Mouse (Mus musculus): ENCODE data around the gene Grip2. TPM values are rescaled to one million over a fixed set of nuclear protein-coding genes. Genes with fewer than 3 reads are reported as not detected.
A peak's percentile ranks its signal among the peaks of the same experiment; 100 is the strongest.

The Grip2 gene
- total RNA-seq, 2 experiments from 2014 or later: 10.2 to 21.4 TPM

DNA sequence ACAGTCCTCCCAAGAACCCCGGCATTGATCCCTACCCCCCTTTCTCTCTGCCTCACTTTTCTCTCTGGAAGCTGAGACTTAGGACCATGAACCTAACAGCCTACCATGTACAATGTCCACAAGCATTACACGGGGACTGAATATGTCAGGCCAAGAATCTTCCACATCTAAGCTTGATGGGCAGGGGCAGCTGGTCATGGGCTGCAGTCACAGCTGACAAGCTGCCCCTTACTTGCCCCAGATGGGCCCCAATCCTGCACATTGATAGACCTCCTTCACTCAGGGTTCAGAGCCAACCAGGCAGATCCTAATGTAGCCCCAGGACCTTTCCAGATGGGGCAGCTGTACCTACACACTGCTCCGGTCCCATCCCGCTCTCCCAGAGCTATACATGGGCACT, 30.3 kb downstream of the Grip2 start:
- intact Hi-C loops (cut with DNase I): no loop called here
- DNase-seq: no peak

DNA sequence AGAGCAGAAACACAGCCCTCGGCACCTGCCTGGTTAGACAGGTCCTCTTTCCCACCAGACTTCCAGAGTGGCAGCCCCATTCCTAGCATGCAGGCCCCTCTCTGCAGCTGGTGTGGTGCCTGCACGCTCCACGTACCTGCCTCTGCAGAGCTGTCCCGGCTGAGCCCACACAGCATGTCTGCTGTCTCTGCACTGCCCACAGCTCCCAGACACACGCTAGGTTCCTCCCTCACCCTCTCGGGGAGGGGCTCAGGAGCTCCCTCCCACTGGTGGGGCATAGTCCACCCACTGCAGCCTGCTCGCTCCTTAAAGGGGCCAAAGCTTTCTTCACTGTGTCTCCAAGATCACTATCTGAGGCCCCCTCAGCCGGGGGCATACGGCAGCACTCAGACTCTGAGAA, 31.0 kb downstream of the Grip2 start:
- peak; percentile 58 to 59 for DNase-seq
- intact Hi-C loops (cut with DNase I): no loop called here

DNA sequence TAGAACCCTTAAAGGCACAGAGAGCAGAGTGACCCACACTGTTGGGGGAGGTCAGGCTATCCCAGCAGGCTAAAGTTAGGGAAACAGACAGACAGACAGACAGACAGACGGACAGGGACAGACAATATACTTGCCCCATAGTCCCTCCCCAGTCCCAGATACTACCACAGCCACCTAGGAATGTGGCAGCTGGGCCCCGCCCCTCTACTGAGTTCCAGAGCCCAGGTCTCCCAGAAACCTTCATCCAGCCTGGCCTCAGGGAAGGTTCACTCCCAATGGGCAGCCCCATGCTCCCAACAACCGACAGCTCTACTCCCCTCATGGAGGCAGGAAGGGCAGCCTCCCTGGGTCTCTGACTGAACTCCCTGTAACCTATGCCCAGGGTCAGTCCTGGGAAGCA, 31.4 kb downstream of the Grip2 start:
- intact Hi-C loops (cut with DNase I): no loop called here
- DNase-seq: no peak

DNA sequence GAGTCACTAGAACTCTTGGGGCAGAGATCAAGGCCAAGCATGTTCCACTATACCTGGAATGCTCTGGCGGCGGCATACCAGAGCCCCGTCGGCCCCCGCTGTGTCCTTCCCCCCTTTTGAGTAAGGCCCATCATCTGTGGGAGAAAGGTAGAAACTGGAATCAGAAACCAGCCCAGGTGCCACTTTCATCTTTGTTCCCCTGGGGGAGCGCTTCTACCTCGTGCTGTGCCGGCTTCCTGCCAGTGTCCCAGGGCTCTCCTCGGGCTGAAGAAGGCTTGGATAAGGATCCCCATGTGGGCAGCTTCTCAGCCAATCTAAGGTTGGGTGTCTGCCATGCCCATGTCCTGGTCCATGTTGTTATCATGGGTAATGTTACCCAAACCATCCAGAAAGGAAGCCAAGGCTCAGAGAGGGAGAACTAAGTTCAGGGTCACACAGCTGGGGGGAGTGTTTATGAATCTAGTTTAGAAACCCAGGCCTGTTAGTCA, 38.7 kb downstream of the Grip2 start:
- intact Hi-C loops (cut with DNase I): no loop called here

DNA sequence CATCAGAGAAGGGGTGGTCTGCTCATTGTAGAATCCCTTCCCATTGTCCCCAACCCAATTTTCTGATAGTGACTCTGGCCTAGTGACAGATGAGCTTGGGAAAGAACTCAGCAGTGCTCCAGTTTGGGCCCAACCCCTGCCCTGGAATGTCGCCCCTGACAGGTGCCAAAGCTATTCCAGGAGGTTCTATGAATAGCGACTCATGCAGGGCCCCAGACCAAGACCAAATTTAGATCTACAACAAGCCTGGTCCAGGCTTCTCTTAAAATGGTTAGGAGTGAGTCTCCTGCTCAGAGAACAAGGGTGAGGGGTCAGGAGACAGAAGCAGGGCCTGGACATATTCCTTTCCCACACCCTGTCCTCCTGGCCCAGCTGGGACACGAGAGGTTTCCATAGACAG, 42.0 kb downstream of the Grip2 start:
- peak; percentile 86 to 88 for DNase-seq
- intact Hi-C loops (cut with DNase I): no loop called here

More for the DNA sequence above, 38.7 kb downstream of the Grip2 start:
- DNase-seq: peak in 1 of 2 experiments; percentile 57

DNA sequence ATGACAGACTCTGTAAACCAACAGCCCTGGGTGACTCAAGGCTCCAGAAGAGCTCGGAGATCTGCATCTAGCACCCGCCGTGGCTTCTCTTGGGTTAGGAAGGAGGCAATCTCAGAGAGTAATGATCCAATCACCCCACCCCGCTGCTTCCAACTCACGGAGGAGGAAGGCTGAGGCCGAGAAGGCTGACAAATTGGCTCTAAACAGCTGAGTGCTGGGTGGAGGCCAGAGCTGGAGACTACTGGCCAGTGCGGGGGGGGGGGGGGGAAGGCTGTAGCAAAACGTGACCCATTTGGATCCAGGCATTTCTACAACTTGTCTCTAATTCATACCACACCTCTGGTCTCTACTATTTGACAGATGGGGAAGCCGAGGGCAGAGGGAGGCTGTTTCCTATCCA, 47.8 kb downstream of the Grip2 start:
- no peak for DNase-seq

DNA sequence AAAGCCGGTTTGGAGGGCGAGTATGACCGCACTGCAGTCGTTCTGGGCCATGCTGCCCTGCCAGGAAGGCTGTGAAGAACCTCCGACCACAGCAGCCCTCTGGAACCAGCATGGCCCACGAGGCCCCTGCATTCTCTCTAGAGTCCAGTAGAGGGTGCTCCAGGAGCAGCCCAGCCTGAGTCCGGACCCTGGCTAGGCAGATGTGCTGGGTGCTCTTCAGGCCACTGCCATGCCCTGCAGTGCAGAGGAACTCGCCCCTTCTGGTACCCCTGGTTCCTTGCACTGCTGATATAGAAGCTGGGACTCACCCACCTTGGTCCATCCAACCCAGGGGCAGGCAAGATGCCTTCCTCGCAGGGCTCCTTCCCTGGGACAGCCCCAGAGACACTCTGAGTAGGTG, 50.5 kb downstream of the Grip2 start:
- intact Hi-C loops (cut with DNase I): loop anchor here (1.0 to 2.0 kb wide), 2 partner anchors 76 to 290 kb away; no protein-coding TSS in a partner anchor
- DNase-seq: peak; percentile 74 to 80

More for the DNA sequence above, 47.8 kb downstream of the Grip2 start:
- intact Hi-C loops (cut with DNase I): no loop called here

DNA sequence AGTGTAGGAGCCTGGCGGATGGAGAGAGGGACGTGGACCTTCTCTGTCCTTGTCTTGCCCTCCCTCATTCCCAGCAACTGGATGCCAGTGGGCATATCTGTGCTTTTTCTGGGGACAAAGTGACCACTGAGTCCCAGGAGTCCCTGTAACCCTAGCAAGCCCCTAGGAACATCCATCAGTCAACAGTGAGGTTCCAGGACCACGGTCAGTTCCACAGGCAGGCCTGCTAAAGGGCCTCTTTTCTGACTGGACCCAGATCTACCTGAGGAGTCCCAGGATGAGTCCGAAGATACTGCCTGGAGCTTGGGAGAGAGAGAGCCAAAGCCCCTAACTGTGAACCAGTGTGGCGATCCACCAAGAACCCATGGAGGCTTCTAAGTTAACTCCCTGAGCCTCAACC, 53.1 kb downstream of the Grip2 start:
- intact Hi-C loops (cut with DNase I): no loop called here
- DNase-seq: no peak

DNA sequence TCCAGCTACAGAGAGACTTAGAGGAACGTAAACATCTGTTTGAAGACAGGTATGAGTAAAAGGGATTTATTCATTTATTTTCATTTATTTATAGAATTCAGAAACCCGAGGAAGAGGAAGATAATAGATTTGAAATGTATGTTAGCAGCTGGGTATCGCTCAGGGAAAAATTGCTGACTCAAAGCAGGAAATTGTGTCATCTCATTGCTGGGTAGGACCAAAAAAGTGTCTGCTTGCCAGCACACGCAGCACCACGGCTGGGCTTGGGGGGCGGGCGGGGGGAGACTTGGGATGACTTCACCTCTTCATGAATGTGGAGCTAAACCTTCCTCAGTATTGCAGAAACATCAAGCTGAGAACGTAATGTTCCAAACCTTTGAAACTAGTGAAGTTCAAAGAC, 59.5 kb downstream of the Grip2 start:
- intact Hi-C loops (cut with DNase I): no loop called here
- no peak for DNase-seq

DNA sequence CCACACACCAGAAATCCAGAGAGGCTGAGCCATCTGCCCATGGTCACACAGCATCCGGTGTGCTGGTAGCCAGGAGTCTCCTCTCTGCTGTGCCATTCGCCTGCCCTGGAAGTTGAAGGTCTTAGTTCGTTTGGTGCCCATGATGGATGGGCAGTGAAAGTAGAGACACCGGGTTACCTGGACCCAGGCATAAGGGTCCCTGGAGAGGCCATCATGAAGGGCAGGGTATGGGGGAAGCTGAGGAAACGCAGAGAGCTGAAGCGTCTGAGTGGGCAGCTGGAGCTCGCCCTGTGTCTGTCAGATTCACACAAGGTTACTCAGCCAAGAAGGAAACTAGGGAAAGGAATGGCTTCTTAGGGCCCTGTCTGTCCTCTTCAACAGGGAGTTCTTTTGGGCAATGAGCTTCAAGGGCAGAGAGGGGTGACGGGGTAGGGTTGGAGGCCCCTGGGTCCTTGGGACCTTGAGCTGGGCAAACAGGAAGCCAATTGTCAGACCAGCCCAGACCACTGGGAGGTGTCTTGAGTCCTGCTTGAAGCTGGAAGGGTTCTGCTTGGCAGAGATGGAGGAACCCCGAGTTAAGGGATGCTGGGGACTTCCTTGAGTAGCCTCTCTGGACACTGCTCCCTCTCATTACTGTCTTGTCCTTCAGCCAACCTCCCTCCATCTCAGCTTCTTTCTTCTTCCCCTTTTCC, 64.9 kb downstream of the Grip2 start:
- intact Hi-C loops (cut with DNase I): no loop called here
- no peak for DNase-seq

DNA sequence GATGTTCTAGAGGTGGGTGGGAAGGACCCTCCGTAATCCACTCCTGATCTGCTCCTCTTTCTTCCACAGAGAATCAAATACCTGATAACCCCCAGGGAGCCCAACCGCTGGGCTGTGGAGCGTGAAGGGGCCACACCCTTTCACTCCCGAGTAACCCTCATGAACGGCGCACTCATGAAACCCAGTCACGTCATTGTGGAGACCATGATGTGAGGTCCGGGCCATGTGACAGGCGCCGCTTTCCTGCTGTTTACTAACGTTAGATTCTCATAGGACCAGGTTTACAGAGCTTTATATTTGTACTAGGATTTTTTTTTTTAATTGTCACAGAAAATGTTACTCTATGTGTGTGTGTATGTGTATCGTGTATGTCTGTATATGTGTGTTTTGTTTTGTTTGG, 72.2 kb downstream of the Grip2 start:
- intact Hi-C loops (cut with DNase I): no loop called here

DNA sequence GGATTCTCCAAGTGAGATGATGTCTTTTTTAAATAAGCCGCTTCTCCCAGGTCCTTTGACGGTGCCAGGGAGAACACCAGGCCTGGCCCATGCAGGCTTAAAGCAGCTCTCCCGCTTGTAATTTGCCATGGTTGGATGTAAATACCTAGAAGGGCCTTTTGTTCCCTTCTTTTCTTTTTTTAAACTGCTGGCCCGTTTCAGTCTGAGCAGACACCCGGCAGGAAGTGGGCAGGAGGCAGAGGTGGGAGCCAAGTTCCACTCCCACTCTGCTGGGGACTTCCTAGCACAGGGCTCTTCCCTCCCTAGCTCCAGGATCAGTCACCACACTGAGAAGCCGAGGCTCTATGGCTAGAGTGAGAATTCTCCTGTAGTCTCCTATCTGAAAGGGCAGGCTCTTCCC, 73.0 kb downstream of the Grip2 start:
- intact Hi-C loops (cut with DNase I): no loop called here

More for the DNA sequence above, 72.2 kb downstream of the Grip2 start:
- no peak for DNase-seq

DNA sequence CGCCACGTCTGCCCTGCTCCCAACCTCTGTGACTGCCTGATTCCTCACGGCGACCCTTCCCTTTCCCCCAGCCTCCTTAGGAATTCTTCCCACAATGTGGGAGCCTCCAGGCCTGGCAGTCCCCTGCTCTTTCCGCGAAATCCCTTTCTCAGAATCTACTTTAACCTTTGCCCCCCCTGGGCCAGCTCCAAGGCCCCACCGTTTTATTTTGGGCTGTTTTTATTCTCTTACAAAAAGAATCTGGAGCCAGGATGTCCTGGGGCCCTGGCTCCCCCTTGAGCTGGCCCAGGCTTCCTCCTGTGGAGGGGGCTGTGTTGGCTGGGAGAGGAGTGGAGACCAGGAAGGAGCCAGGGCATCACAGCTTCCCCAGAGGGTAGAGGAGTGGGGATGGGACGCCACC, 74.2 kb downstream of the Grip2 start:
- intact Hi-C loops (cut with DNase I): no loop called here
- peak; percentile 35 to 39 for DNase-seq

More for the DNA sequence above, 73.0 kb downstream of the Grip2 start:
- DNase-seq: no peak

DNA sequence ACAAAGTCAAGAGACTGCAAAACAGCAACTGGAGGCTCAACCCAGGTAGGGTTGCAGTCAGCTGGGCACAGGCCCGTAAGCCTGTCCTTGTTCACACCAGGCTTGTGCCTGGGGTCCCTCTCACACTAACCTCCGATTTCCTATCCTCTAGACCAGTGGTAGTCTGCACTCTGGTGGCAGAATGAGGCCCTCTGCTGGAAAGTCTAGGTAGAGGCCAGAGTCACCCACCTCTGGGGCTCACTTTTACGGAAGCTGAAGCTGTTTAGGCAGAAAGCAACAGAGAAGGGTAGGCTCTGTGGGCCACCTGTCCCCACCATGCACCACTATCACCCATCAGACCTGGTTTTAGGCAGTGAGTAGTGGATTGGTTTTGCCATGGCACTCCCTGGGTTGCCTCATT, 76.1 kb downstream of the Grip2 start:
- intact Hi-C loops (cut with DNase I): no loop called here
- DNase-seq: peak in 1 of 2 experiments; percentile 46

DNA sequence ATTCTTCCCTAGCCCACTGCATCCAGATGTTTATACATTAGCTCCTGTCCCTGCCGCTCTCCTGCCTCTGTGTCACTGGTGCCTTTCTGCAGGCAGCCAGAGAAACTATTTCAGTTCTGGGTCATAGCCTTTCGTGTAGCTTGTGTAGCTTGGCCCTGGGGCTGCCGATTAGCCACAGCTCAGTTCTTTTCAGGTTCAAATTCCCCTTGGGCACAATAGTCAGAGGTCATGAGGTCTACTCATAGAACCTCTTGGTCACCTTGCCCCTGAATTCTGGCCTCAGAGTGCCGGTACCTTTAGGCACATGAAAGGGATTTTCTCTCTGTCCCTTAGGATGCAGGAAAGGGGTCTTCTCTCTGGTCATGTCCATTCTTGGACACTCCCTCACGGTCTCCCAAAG, 80.3 kb downstream of the Grip2 start:
- DNase-seq: no peak
- intact Hi-C loops (cut with DNase I): no loop called here

DNA sequence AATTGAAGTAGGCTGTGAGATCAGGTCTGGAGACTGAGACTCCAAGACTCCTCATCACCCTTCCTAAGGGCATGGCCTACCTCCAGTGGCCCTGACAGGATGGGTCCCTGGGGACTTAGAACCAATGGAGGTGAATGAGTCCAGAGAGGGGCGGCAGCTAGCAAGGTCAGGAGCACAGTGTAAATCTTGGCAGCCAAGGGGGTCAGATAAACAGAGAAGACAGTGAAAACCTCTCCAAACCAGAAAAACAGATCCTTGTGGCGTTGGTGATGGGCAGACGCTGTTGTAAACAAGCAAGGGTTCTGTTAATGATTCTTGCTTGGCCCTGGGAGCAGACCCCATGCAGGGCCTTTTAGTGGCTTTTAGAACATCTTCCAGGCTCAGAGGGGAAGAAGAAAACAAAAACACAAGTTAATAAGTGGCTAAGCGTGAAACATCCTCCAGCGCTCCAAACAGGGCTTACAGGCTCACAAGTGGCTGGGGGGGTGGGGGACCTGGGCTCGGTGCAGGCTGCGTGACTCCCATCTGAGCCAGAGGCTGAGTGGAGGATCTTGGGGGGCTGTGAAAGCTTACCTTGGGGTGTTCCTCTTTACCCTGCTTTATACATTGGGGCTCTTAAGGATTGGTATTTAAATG, 81.0 kb downstream of the Grip2 start:
- intact Hi-C loops (cut with DNase I): no loop called here
- no peak for DNase-seq

DNA sequence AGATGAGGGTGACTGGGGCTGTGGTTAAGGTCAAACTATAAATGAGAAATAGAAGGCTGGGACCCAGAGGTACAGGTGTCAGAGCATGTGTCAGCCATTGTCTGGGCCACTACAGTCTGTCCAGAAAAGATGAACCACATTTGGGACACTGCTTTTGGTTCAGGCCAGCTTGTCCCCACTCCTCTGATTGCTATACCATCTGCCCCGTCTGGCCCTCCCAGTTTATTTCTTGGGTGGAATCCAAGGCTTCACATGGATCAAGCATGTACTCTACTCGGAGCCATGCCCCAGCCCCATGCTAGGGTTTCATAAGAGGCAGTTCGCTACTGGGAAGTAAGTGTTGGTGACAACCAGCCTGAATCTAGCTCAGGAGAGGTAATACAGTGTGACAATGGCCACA, 81.8 kb downstream of the Grip2 start:
- DNase-seq: no peak
- intact Hi-C loops (cut with DNase I): no loop called here

DNA sequence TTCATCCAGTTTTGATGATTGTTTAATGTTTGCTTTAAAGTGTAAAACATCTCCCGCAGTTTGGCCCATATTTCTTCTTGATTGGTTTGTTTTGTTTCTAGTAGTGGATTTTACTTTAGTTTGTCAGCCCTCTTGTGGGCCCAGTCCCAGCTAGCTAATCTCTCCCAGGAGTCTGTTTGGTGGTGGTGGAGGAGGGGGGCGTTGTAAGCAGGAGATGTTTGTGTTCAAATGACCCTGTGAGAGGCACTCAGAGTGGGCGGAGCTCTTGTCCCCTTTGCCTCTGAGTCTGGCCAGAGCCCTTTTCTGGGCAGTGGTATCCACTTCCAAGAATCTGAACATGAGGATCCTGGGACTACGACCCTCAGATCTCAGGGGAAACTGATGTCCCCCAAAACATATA, 83.2 kb downstream of the Grip2 start:
- intact Hi-C loops (cut with DNase I): no loop called here

DNA sequence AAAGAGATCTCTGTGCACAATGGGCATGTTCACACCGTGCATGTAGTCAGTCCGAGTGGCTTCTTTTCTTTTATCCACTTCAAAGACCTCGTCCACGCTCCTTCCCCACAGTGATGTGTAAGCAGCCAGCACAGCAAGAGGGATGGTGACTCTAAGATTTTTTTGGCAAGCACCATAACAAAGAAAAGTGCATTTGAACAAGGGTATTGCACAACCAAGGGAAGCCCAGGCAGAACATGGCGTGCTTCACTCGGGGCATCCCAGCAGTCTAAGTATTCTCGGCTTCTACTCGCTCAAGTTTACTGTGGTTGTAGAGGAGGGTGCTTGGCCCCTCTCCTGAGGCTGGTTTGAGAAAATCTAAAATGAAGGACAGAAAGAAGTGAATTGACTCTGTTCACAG, 84.1 kb downstream of the Grip2 start:
- intact Hi-C loops (cut with DNase I): no loop called here
- no peak for DNase-seq

More for the DNA sequence above, 83.2 kb downstream of the Grip2 start:
- DNase-seq: no peak

DNA sequence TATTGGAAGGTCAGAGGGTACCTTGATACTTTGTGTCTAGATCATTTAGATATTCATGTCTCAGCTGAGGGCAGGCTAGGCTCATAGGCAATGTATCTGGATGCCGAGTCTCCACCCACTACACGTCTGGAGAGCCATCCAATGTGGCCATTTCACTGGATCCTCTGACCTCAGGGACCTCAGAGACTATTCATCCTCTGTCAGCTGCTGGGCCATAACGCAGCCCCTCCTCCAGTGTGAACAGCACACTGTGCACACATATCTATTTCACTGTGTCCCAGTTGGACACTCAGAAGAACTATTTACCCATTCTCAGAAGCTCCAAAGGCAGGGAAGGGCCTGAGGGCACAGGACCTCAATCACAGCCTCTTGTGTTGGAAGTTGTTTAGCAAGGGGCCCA, 84.6 kb downstream of the Grip2 start:
- DNase-seq: no peak
- intact Hi-C loops (cut with DNase I): no loop called here

DNA sequence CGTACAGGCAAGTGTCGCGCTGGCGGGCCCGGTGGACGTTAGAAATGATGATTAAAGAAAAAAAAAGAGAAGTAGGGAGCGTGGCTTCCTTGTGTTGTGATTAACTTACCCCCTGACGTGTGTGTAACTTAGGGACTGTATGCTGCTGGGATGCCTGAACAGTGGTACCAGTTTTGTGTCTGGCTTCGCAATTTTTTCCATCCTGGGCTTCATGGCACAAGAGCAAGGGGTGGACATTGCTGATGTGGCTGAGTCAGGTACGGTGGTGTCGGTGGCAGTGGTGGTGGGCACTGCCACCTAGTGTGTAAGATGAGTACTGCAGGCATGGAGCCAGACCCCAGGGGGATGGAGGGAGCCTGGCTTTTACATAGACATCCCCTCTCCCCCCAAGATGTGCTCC, 86.0 kb downstream of the Grip2 start:
- intact Hi-C loops (cut with DNase I): loop anchor here (1.0 kb wide), 2 partner anchors 165 to 214 kb away; no protein-coding TSS in a partner anchor
- DNase-seq: peak; percentile 58 to 77

DNA sequence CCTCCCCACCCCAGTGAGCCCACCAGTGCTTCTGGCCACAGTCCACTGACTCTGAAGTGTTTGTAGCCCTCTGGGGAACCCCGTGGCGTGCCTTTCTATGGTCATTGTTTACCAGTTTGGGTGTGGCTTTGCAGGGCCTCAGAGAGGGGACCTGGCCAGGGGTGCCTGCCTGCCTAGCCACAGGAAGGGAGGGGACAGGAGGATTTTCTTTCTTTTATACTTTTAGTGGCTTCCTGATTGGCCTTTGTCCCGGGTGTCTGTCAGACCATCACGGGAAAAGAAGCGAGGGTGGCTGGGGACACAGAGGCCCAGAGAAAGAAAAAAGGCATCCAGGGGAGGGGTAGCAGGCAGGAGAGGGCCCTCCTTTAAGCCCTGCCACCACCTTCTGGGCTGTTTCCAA, 89.0 kb downstream of the Grip2 start:
- peak in 1 of 2 experiments; percentile 44 for DNase-seq
- intact Hi-C loops (cut with DNase I): no loop called here
